Mouse (Mus musculus): ENCODE results near the gene Olfr315. TPM values are rescaled to one million over a fixed set of nuclear protein-coding genes. Genes with fewer than 3 reads are reported as not detected.
"Not testable (repeated sequence)": the region's sequence is repeated elsewhere in the genome, so short reads cannot be mapped to it uniquely, and the experiment has no call there.

Gene Olfr315
- polyA plus RNA-seq, 1 experiment from 2014 or later: not detected

GRCm38 (mm10) chr11:58803871-58804270 lies 30.9 kb downstream of the Olfr315 start:
- Histone ChIP-seq H3K9me3 (replicated peaks; ENCODE audit: control insufficient read depth, low read length) (no peaks in the 10 kb centered on the region), H3K4me3 (ENCODE audit: low read depth, low read length) (no peak overlapping the region), H3K27ac (ENCODE audit: low read length) (no peak overlapping the region), H3K9ac (ENCODE audit: low read depth, low read length) (no peak overlapping the region), H3K36me3 (ENCODE audit: control insufficient read depth, insufficient read depth) (no peaks in the 10 kb centered on the region), H3K27me3 (ENCODE audit: control insufficient read depth, insufficient read depth, low read depth, low read length) (no peaks in the 10 kb centered on the region), H3K4me2 (ENCODE audit: low read depth, low read length) (no peak overlapping the region), H3K4me1 (ENCODE audit: control insufficient read depth, low read depth, low read length) (no peaks in the 10 kb centered on the region; the same call in 1 of the 2 replicates)
- ATAC-seq (ENCODE audit: low read depth): no peak
- 43% methylated on average over 4 of the region's 4 CpGs for WGBS (ENCODE audit: insufficient replicate concordance)

GRCm38 (mm10) chr11:58804393-58804792 lies 31.4 kb downstream of the Olfr315 start:
- Histone ChIP-seq H3K27me3 (ENCODE audit: control insufficient read depth, insufficient read depth, low read depth, low read length) (no peaks in the 10 kb centered on the region), H3K9ac (ENCODE audit: low read depth, low read length) (no peak overlapping the region), H3K9me3 (replicated peaks; ENCODE audit: control insufficient read depth, low read length) (no peaks in the 10 kb centered on the region), H3K4me2 (ENCODE audit: low read depth, low read length) (no peak overlapping the region), H3K27ac (ENCODE audit: low read length) (no peak overlapping the region), H3K36me3 (ENCODE audit: control insufficient read depth, insufficient read depth) (no peaks in the 10 kb centered on the region), H3K4me1 (ENCODE audit: control insufficient read depth, low read depth, low read length) (no peaks in the 10 kb centered on the region; the same call in 1 of the 2 replicates), H3K4me3 (ENCODE audit: low read depth, low read length) (no peak overlapping the region)
- ATAC-seq (ENCODE audit: low read depth): no peak
- WGBS (ENCODE audit: insufficient replicate concordance): 55% methylated on average over 2 of the region's 2 CpGs

DNA sequence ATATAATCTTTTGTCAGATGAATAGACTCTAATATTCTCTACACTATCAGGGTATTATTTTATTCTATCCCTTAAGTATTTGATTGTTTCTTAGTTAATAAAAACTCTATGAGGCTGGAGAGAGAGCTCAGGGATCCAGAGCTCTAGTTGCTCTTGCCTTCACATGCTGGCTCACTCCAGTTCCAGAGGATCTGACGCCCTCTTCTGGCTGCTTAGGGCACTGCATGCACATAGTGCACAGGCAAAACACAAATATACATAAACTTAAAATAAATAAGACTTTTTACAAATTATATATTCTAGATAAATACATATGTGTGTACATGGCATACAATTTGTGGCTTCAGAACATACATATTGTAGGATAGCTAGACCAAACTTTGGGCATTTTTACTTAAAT lies 39.0 kb downstream of the Olfr315 start:
- H3K9ac ChIP-seq (ENCODE audit: low read depth, low read length): no peak overlapping the region
- H3K4me2 ChIP-seq (ENCODE audit: low read depth, low read length): no peak overlapping the region
- no peaks in the 10 kb centered on the region for H3K36me3 ChIP-seq (ENCODE audit: control insufficient read depth, insufficient read depth)
- no peaks in the 10 kb centered on the region for H3K9me3 ChIP-seq (replicated peaks; ENCODE audit: control insufficient read depth, low read length)
- no peaks in the 10 kb centered on the region for H3K4me1 ChIP-seq (ENCODE audit: control insufficient read depth, low read depth, low read length)
- H3K27me3 ChIP-seq (ENCODE audit: control insufficient read depth, insufficient read depth, low read depth, low read length): no peaks in the 10 kb centered on the region
- H3K4me3 ChIP-seq (ENCODE audit: low read depth, low read length): no peak overlapping the region
- ATAC-seq (ENCODE audit: low read depth): no peak
- 5% methylated on average over 1 of the region's 1 CpGs for WGBS (ENCODE audit: insufficient replicate concordance)
- H3K27ac ChIP-seq (ENCODE audit: low read length): no peak overlapping the region

GRCm38 (mm10) chr11:58814700-58815099 lies 41.7 kb downstream of the Olfr315 start, which contains the start of gene Olfr313:
Olfr313 (plus strand) TSS chr11:58815000.
- 29% methylated on average over 1 of the region's 1 CpGs for WGBS (ENCODE audit: insufficient replicate concordance)
- H3K4me1 ChIP-seq (ENCODE audit: control insufficient read depth, low read depth, low read length); H3K9me3 ChIP-seq (replicated peaks; ENCODE audit: control insufficient read depth, low read length); H3K4me2 ChIP-seq (ENCODE audit: low read depth, low read length); H3K27ac ChIP-seq (ENCODE audit: low read length); H3K36me3 ChIP-seq (ENCODE audit: control insufficient read depth, insufficient read depth); ATAC-seq (ENCODE audit: low read depth); H3K4me3 ChIP-seq (ENCODE audit: low read depth, low read length); H3K27me3 ChIP-seq (ENCODE audit: control insufficient read depth, insufficient read depth, low read depth, low read length); H3K9ac ChIP-seq (ENCODE audit: low read depth, low read length): not testable (repeated sequence)

DNA sequence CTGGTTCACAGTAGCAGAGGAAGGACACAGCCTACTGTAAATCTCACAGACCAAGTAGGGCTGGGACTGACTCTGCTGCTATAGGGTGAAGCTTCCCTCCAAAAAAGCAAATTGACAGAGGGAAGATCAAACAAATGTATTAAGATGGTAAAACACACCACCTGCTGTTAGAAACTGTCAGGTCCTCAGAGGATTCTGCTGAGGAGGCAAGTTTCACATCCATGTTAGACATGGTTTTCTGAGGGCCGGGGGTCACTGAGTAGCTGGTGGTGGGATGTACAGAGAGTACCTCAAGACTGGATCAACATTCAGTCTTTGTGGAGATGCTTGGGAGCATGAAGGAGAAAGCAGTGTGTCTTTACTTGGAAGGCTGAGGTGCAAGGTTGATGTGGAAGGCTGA lies 42.7 kb downstream of the Olfr315 start:
- no peak overlapping the region for H3K27ac ChIP-seq (ENCODE audit: low read length)
- no peak overlapping the region for H3K4me3 ChIP-seq (ENCODE audit: low read depth, low read length)
- H3K9me3 ChIP-seq (replicated peaks; ENCODE audit: control insufficient read depth, low read length): no peaks in the 10 kb centered on the region
- no peak overlapping the region for H3K4me2 ChIP-seq (ENCODE audit: low read depth, low read length)
- H3K27me3 ChIP-seq (ENCODE audit: control insufficient read depth, insufficient read depth, low read depth, low read length): no peaks in the 10 kb centered on the region
- H3K9ac ChIP-seq (ENCODE audit: low read depth, low read length): no peak overlapping the region
- no peaks in the 10 kb centered on the region for H3K4me1 ChIP-seq (ENCODE audit: control insufficient read depth, low read depth, low read length)
- H3K36me3 ChIP-seq (ENCODE audit: control insufficient read depth, insufficient read depth): no peaks in the 10 kb centered on the region
- 58% methylated on average over 1 of the region's 1 CpGs for WGBS (ENCODE audit: insufficient replicate concordance)
- ATAC-seq (ENCODE audit: low read depth): no peak

DNA sequence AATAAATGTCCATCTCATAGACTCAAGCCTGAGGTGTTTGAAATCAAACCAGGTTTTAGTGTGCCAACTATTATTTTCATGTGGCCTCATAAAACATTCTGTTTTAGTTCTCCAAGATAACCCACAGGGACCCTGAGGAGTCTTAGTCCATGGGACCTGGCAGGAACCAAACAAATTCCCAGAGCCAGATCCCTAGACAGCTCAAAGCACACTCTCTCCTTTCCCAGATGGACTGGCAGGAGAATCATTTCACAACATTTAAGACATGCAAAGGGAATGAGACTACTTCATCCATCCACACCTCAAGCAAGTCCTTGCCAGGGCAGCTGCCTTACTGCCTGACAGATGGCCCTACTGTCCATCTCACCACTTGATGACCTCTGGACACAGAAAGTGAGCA lies 55.9 kb downstream of the Olfr315 start, which contains the start of gene Olfr312:
Gene Olfr312, plus strand, starts transcription at position 301 of the 400 bp plus-strand sequence.
- not testable (repeated sequence) for ATAC-seq (ENCODE audit: low read depth)

DNA sequence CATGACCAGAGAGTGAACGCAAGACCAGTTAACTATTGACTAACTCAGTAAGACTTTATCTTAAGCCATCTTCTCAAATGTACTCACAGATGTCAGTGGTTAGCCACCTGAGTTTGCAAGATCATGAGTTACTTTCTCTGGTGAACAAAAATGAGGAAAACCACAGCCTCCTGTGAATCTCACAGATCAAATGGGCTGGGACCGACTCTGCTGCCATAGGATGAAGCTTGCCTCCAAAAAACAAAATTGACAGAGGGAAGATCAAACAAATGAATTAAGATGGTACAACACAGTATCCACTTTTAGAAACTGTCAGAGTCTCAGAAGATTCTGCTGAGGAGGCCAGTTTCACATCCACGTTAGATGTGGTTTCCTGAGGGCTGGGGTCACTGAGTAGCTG lies 56.8 kb downstream of the Olfr315 start:
- Histone ChIP-seq H3K4me3 (ENCODE audit: low read depth, low read length) (no peak overlapping the region), H3K4me1 (ENCODE audit: control insufficient read depth, low read depth, low read length) (no peaks in the 10 kb centered on the region), H3K4me2 (ENCODE audit: low read depth, low read length) (no peak overlapping the region), H3K27ac (ENCODE audit: low read length) (no peak overlapping the region), H3K27me3 (ENCODE audit: control insufficient read depth, insufficient read depth, low read depth, low read length) (no peaks in the 10 kb centered on the region), H3K36me3 (ENCODE audit: control insufficient read depth, insufficient read depth) (no peaks in the 10 kb centered on the region), H3K9me3 (replicated peaks; ENCODE audit: control insufficient read depth, low read length) (no peaks in the 10 kb centered on the region), H3K9ac (ENCODE audit: low read depth, low read length) (no peak overlapping the region)
- ATAC-seq (ENCODE audit: low read depth): no peak
- WGBS (ENCODE audit: insufficient replicate concordance): 38% methylated on average over 3 of the region's 3 CpGs

More for the DNA sequence above, 55.9 kb downstream of the Olfr315 start, which contains the start of gene Olfr312:
- not testable (repeated sequence) for H3K36me3 ChIP-seq (ENCODE audit: control insufficient read depth, insufficient read depth); H3K4me2 ChIP-seq (ENCODE audit: low read depth, low read length); H3K27ac ChIP-seq (ENCODE audit: low read length); H3K27me3 ChIP-seq (ENCODE audit: control insufficient read depth, insufficient read depth, low read depth, low read length); H3K9ac ChIP-seq (ENCODE audit: low read depth, low read length); H3K9me3 ChIP-seq (replicated peaks; ENCODE audit: control insufficient read depth, low read length); H3K4me3 ChIP-seq (ENCODE audit: low read depth, low read length); H3K4me1 ChIP-seq (ENCODE audit: control insufficient read depth, low read depth, low read length)

Other genes with a start within 250 kb of the Olfr315 start
- not detected in 2 replicates for gene Olfr330, start 238.4 kb upstream of the Olfr315 start, polyA plus RNA-seq (2015; fragmentation: Nextera tagmentation; extraction: Ambion mirVana)
- not detected in 2 replicates for gene Olfr329-ps, start 226.8 kb upstream of the Olfr315 start, polyA plus RNA-seq (2015; fragmentation: Nextera tagmentation; extraction: Ambion mirVana)
- gene Olfr328, start 217.6 kb upstream of the Olfr315 start, polyA plus RNA-seq (2015; fragmentation: Nextera tagmentation; extraction: Ambion mirVana): not detected in 2 replicates
- not detected in 2 replicates for gene Olfr224, start 202.6 kb upstream of the Olfr315 start, polyA plus RNA-seq (2015; fragmentation: Nextera tagmentation; extraction: Ambion mirVana)
- not detected in 2 replicates for gene Olfr325, start 195.5 kb upstream of the Olfr315 start, polyA plus RNA-seq (2015; fragmentation: Nextera tagmentation; extraction: Ambion mirVana)
- gene Olfr324, start 178.1 kb upstream of the Olfr315 start, polyA plus RNA-seq (2015; fragmentation: Nextera tagmentation; extraction: Ambion mirVana): not detected in 2 replicates
- gene 2210407C18Rik, start 157.1 kb upstream of the Olfr315 start, polyA plus RNA-seq (2015; fragmentation: Nextera tagmentation; extraction: Ambion mirVana): not detected in 2 replicates
- not detected in 2 replicates for gene Olfr323, start 142.7 kb upstream of the Olfr315 start, polyA plus RNA-seq (2015; fragmentation: Nextera tagmentation; extraction: Ambion mirVana)
- 12.7 and 15.7 TPM in 2 replicates for gene Trim58, start 132.7 kb upstream of the Olfr315 start, polyA plus RNA-seq (2015; fragmentation: Nextera tagmentation; extraction: Ambion mirVana)
- 0.08 TPM in 1 of 2 replicates, not detected in the other for gene Olfr322, start 114.4 kb upstream of the Olfr315 start, polyA plus RNA-seq (2015; fragmentation: Nextera tagmentation; extraction: Ambion mirVana)
- not detected in 2 replicates for gene Olfr320, start 92.1 kb upstream of the Olfr315 start, polyA plus RNA-seq (2015; fragmentation: Nextera tagmentation; extraction: Ambion mirVana)
- gene Olfr319, start 74.0 kb upstream of the Olfr315 start, polyA plus RNA-seq (2015; fragmentation: Nextera tagmentation; extraction: Ambion mirVana): not detected in 2 replicates
- not detected in 2 replicates for gene Olfr318, start 49.2 kb upstream of the Olfr315 start, polyA plus RNA-seq (2015; fragmentation: Nextera tagmentation; extraction: Ambion mirVana)
- gene Olfr317, start 34.0 kb upstream of the Olfr315 start, polyA plus RNA-seq (2015; fragmentation: Nextera tagmentation; extraction: Ambion mirVana): not detected in 2 replicates
- not detected in 2 replicates for gene Olfr316, start 20.5 kb upstream of the Olfr315 start, polyA plus RNA-seq (2015; fragmentation: Nextera tagmentation; extraction: Ambion mirVana)
- gene Olfr314, start 9.8 kb downstream of the Olfr315 start, polyA plus RNA-seq (2015; fragmentation: Nextera tagmentation; extraction: Ambion mirVana): not detected in 2 replicates
- 0.17 TPM in 1 of 2 replicates, not detected in the other for gene Fam183b, start 28.8 kb downstream of the Olfr315 start, polyA plus RNA-seq (2015; fragmentation: Nextera tagmentation; extraction: Ambion mirVana)
- gene Olfr313, start 41.8 kb downstream of the Olfr315 start, polyA plus RNA-seq (2015; fragmentation: Nextera tagmentation; extraction: Ambion mirVana): not detected in 2 replicates
- not detected in 2 replicates for gene Olfr312, start 56.0 kb downstream of the Olfr315 start, polyA plus RNA-seq (2015; fragmentation: Nextera tagmentation; extraction: Ambion mirVana)
- gene Olfr311, start 66.1 kb downstream of the Olfr315 start, polyA plus RNA-seq (2015; fragmentation: Nextera tagmentation; extraction: Ambion mirVana): not detected in 2 replicates
- gene Gm12258, start 74.0 kb downstream of the Olfr315 start, polyA plus RNA-seq (2015; fragmentation: Nextera tagmentation; extraction: Ambion mirVana): 1.5 and 2.3 TPM in 2 replicates
- gene 2810021J22Rik, start 94.0 kb downstream of the Olfr315 start, polyA plus RNA-seq (2015; fragmentation: Nextera tagmentation; extraction: Ambion mirVana): 2.2 and 2.3 TPM in 2 replicates
- gene Zfp39, start 131.0 kb downstream of the Olfr315 start, polyA plus RNA-seq (2015; fragmentation: Nextera tagmentation; extraction: Ambion mirVana): 4.2 and 5.6 TPM in 2 replicates
- gene Btnl10, start 144.7 kb downstream of the Olfr315 start, polyA plus RNA-seq (2015; fragmentation: Nextera tagmentation; extraction: Ambion mirVana): 14.1 and 14.3 TPM in 2 replicates
- gene Rnf187, start 165.7 kb downstream of the Olfr315 start, polyA plus RNA-seq (2015; fragmentation: Nextera tagmentation; extraction: Ambion mirVana): 74.5 and 81.7 TPM in 2 replicates
- gene Hist3h2ba, start 175.7 kb downstream of the Olfr315 start, polyA plus RNA-seq (2015; fragmentation: Nextera tagmentation; extraction: Ambion mirVana): 17.9 and 22.4 TPM in 2 replicates
- gene Hist3h2a, start 181.5 kb downstream of the Olfr315 start, polyA plus RNA-seq (2015; fragmentation: Nextera tagmentation; extraction: Ambion mirVana): 21.2 and 24.4 TPM in 2 replicates
- gene Trim17, start 181.5 kb downstream of the Olfr315 start, polyA plus RNA-seq (2015; fragmentation: Nextera tagmentation; extraction: Ambion mirVana): 0.15 and 0.19 TPM in 2 replicates
- gene Trim11, start 204.9 kb downstream of the Olfr315 start, polyA plus RNA-seq (2015; fragmentation: Nextera tagmentation; extraction: Ambion mirVana): 8.2 and 8.7 TPM in 2 replicates